Mouse (Mus musculus): ENCODE data around the gene Bag6.

Gene Bag6

DNA sequence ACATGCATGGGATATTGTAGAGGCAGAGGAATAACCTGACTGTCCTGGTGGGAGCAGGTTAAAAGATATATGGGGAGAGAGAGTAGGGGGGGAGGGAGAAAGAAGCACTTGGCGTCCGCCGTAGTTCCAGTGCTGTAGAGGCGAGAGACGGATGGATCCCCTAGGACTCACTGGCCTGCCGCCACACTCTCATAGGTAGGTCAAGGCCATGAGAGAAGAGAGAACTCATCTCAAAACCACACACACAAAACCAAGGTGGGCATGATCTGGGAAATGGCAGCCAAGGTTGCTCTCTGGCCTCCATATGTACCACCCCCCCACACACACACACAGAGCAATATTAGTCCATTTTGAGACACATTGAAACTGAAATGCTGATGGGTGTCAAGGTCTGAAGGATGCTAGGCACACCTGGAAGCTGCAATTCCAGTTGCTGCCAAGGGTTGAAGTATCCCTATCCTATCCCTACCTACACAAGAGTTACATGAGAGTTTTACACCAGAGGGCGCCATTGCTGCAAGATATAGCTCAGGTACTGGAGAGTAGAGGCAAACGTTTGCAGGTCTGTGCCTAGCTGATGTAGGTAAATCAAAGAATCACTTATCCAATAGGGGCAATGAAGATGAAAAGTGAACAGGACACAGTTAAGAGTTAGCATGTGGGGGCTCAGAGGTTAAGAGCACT is 31.5 kb downstream of the Bag6 start:
- DNase-seq (ENCODE audit: low spot score in 2 of 2): peak in 1 of 2 experiments; percentile 54

DNA sequence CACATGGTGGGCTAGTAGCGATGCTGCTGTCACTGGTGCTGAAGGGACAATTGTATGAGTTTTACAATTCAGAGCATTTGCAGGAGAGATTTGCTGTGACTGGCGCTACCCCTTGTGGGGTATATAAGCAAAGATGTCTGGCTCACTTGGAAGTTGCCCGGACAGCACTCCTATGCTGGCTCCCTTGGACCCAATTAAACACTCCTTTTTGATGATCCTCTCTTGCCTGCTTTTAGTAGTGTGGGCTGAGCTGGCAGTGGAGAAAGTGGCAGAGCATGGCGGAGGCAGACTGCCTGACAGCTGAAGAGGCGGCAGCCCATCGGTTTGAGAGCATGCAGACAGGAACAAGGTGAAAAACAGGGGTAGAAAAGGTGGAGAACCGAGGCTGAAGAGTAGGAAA is 32.8 kb downstream of the Bag6 start:
- DNase-seq (ENCODE audit: low spot score in 2 of 2): no peak

DNA sequence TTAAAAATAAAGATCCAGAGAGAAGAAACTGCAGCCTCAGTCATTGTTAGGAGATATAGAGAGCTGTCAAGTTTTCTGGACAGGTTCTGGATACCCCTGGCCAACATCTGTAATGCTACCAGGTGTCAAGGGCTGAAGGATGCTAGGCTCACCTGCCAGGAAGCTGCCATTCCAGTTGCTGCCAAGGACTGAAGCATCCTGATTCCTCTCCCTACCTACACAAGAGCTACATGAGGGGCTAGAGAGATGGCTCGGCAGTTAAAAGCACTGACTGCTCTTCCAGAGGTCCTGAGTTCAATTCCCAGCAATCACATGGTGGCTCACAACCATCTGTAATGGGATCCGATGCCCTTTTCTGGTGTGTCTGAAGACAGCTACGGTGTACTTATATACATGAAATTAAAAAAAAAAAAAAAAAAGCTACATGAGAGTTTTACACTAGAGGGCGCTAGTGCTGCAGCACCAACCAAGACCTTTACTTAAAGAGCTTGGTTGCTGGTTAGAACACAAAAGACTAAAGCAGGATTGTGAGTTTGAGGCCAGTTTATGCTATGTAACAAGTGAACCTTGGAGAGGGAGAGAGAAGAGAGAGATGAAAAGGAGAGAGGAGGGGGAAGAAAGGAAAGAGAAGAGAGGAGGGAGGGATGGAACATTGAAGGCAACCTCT is 33.7 kb downstream of the Bag6 start:
- no peak for DNase-seq (ENCODE audit: low spot score in 2 of 2)

DNA sequence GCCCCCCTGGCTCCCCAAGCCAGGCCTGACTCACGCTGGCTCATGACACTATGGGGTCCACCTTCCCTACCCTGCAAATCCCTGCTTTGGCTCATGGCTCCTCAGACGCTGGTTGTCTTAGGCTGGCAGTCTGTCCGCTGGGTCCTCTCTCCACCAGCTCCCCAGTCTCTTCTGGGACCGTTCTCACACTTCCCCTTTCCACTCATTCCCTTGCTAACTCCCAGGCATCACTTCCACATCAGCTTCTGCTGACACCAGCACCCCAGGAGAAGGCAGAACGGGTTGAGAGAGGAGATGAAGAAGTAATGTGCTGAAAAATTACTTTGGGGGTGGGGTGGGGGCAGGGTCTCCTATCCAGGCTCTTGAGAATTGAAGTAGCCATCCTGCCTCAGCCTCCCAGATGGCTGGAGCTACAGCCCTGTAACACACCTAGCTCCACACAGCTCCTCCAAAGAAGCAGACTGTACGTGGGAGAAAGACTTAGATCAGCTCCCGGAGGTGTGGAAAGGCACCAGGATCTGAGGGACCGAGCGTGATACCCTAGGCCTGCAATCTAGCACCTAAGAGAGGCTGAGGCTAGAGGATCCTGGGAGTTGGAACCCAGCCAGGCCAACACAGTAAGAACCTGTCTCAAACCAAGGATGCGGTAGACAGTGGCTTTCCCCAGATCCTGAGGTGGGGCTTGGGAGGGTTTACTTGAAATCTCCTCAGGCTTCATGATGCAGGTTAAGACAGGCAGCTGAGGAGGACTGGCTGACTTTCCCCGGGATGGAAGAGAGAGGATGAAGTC is 37.7 kb downstream of the Bag6 start:
- peak in 1 of 2 experiments; percentile 57 for DNase-seq (ENCODE audit: low spot score in 2 of 2)

DNA sequence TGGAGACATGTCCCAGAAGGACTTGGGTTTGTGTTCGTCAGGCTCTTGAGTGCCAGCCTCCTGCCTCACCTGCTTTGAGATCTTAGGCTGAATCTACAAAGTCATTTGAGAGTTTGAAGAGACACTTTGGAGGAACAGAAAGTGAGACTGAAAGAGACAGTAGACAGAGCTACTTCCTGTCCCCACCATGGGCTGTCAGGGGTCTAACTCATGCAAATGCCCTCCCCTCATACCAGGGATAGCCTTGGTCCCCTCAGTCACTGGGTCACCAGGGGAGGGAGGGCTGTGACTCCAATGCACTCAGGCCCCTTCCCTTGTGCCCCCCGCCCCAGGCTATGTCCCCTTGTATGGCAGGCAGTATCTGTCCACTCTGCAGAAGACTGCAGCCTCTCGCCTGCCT is 38.4 kb downstream of the Bag6 start:
- DNase-seq (ENCODE audit: low spot score in 2 of 2): no peak

DNA sequence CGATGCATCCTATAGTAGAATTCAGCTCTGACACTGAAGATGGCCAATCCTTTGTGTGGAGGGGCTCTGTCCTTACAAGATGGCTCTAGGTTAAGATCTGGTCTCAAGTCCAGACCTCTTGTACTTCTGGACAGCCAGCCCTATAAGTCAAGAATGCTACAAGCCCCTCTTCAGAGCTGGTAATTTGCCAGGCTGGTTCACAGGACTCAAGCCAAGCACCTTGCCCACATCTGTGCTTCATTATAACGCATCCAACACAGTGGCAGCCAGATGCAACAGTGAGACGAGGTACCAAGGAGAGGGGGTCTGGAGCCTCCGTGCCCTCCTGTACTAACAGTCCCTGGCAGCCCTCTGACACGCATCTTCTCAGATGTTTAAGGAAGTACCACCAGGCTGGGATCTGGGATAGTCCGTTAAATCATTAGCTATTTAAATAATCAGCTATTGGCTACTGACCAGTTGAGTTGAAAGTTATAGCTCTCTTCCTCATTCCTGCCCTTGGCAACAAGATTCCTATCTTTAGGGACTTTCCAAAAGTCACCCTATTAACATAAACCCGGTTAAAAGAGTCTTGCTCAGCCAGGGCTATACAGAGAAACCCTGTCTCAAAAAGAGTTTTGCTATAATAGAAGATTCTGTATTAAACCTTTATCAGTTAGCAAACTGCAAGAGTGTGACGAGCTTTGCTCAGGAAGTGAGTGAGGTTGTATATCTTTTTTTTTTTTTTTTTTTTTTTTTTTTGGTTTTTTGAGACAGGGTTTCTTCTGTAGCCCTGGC is 39.4 kb downstream of the Bag6 start:
- no peak for DNase-seq (ENCODE audit: low spot score in 2 of 2)

DNA sequence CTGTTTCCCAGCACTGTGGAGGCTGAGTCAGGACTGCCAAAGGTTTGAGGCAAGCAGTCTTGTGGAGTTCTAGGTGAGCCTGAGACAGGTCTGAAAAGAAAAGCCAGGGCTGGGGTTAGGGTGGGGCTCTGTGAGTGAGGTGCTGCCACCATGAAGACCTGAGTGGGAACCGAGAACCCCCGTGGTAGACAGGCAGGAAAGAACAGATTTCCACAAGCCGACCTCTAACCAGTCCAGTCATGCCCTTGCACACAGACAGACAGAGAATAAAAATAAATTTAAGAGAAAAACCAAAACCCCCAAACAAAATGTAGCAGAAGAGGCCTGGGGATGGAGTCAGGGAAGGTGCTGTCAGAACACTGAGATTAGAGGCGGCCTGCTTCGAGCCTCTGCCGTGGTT is 40.4 kb downstream of the Bag6 start:
- DNase-seq (ENCODE audit: low spot score in 2 of 2): no peak

DNA sequence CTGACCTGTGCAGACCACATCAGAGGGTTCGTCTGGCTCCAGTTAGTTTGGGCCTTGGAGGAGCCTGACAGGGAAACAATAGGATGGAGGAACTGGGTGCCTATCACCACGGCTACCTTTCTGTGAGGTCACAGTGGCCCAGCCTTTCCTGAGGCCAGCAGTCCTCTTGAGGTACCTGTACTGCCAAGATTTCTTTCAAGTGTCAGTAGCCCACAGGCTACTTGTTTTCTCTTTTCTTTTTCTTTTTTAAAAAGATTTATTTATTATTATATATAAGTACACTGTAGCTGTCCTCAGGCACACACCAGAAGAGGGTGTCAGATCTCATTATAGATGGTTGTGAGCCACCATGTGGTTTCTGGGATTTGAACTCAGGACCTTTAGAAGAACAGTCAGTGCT is 41.0 kb downstream of the Bag6 start, which contains the start of gene Aif1:
TSS of gene Aif1 (minus strand) at position 101 of the 400 bp plus-strand sequence.
- no peak for DNase-seq (ENCODE audit: low spot score in 2 of 2)

DNA sequence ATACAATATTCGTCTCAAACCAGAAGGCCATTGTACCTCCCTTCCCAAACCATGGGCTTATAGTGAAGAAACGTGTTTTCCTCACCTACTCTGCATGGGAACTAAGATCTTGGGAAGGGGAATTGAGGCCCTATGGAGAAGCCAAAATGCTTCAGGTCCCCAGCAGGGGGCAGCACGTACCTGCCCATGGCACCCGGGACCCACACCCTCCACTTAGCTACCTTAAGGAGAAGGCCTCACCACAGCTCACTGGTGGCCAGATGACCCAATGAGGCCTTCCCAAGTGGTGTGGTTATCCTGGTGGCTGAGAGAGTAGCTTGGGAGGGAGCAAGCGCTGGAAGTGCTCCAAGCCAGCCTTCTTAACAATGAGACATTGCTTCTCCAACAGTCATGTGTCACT is 43.5 kb downstream of the Bag6 start:
- no peak for DNase-seq (ENCODE audit: low spot score in 2 of 2)

DNA sequence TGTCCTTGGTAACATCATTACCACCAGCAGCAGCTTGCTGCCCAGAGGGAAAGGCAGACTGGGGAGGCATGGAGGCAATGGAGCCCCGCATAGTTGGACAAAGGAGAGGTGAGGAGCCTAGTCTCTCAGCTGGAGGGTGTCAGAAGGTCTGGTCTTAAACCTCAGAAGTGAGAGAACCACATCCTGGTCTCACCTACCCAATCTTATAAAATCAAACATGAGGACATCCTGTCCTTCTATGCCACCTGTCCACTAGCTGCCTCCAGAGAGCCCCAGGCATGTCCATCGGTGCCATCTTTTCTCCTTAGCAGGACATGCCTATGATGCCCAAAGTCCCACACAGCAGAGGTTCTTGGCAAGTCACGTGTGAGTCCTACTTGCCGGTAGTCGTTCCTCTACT is 45.1 kb downstream of the Bag6 start:
- no peak for DNase-seq (ENCODE audit: low spot score in 2 of 2)

DNA sequence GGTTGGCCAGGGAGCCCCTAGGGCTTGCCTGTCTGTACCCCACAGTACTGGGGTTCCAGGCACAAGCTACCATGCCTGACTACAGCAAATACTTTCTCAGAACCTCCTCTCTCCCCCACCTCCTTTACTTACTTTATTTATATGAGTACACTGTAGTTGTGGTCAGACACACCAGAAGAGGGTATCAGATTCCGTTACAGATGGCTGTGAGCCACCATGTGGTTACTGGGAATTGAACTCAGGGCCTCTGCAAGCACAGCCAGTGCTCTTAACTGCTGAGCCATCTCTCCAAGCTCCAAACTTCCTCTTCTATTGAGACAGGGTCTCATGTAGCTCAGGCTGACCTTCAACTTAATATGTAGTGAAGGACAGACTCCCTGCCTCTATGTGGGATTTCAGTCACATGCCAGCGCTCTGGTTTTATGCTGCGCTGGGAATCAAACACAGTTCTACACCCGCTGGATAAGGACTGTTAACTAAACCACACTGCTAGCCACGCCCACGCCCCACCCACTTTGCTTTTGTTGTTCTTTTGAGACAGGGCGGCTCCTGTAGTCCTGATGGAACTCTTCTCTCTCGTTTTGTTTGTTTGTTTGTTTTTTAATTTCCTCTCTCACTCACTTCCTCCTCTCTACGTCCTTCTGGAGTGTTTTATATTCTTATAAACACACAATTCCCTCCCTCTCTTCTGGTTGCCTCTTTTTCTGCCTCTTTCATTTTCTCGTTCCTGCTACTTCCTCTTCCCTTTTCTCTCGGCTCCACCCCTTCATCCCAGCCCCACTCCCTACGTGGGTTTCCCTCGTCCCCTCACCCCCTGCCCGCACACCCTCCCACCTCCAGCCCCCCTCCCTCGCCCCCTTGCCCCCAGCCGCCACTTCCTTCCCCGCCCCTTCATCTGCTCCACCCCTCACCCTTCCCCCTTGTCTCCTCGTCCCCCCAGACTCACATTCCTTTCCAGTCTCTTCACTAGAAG is 50.9 kb downstream of the Bag6 start:
- DNase-seq (ENCODE audit: low spot score in 2 of 2): no peak

DNA sequence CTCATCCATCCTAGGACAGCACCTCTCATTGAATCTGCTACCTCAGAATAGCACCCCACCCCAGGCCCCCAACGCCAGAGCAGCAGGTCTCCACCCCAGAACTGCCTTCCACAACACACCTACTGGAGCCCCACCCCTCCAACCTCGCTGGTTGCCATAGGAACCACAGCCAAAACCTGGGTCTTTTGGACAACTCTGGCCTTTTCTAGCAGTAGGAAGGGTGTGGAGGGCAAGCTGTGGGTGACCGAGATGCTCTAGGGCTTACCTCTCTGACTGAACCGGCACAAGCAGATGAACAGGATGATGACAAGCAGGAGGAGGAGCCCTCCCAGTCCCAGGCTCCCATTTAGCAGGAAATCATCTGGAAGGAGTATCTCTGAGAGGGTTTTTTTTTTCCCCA is 51.7 kb downstream of the Bag6 start:
- no peak for DNase-seq (ENCODE audit: low spot score in 2 of 2)

DNA sequence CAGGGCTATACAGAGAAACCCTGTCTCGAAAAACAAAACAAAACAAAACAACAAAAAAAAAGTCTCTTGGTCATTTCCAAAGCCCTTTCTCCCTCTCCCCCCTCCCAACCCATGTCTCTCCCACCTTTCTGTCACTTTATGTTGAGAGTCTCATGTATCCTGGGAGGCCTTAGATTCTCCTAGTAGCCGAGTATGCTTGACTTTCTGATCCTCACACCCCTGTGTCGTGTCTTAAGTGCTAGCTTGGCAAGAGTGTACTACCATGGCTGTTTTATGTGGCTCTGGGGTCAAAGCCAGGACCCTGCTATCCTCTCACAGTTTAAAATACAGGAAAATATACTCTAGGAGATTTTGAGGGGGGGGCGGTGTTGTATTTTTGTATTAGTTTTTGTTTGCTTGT is 52.4 kb downstream of the Bag6 start:
- DNase-seq (ENCODE audit: low spot score in 2 of 2): no peak

DNA sequence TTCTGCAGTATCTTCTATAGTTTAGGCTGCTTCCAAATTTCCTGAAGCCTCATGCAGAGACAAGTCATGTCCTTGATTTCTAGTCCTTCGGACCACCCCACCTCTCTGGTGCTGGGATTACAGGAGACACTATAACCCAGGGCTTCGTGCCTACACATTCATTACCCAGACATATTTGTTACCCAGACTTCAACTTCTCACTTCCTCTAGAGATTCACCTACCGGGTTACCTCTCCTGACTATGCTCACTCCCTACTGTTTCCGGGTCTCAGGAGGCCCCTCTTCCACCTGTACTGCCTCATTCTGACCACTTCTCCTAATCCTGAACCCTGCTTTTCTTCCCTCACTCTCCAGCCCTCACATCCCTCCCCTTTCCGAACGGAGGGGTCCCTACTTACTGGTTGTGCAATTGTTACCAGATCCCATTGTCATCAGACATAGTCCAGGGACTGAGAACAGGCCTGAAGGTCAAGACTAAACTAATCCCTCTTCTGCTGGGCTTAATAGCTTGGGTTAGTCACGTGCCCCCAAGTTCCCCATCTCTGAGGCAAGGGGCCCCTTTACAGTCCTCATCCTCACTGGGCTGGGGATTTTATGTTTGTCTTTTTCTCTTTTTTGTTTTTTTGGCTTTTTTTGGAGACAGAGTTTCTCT is 53.1 kb downstream of the Bag6 start, which contains the start of gene Lst1:
TSS of gene Lst1 (minus strand) at position 481 of the 652 bp plus-strand sequence.
- no peak for DNase-seq (ENCODE audit: low spot score in 2 of 2)

DNA sequence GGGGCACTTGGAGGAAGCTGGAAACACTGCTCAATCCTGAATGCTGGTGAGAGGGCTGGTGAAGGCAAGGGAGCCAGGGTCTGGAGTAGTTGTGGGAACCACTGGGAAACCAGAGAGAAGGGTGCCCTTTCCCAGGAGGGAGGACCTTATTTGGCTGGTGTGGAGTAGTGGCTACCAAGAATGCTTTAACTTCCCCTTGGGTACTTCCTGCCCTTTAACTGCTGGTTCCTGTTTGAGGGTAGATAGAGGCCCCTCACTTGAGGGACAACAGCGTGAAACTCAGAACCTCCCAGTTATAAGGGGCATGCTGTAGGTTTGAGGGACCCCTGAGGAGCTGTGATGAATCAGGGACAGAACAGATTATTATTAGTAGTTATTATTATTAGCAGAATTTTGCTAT is 54.2 kb downstream of the Bag6 start:
- DNase-seq (ENCODE audit: low spot score in 2 of 2): no peak

DNA sequence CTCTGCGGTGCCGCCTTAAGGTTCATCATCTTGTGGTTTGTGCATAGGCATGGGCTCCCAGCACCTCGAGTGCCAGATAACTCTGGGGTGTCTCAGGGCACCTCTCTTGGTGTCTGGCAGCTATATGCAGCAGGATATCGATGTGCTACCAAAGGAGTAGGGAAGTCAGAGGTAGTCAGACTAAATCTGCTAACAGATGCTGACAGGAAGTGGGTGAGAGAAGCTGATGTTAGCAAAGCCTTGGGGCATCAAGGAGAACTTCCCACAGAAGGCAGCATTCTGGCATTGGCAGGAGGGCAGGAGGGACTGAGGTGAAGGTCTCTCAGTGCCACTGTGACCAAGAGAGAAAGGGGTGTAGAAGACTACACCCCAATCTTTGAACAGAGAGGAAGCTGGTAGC is 55.1 kb downstream of the Bag6 start:
- no peak for DNase-seq (ENCODE audit: low spot score in 2 of 2)

DNA sequence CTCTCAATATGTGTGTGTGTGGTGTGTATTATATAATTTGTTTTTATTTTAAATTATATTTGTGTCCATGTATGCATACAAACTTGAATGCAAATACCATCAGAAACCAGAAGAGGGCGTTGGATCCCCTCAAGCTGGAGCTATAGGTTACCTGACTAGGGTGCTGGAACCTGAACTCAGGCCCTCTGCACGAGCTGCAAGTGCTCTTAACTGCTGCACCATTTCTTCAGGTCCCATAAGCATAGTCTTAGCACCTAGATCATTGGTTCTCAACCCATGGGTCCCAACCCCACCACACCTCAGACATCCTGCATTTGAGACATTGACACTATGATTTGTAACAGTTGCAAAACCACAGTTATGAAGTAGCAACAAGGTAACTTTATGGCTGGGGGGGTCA is 56.7 kb downstream of the Bag6 start:
- no peak for DNase-seq (ENCODE audit: low spot score in 2 of 2)

DNA sequence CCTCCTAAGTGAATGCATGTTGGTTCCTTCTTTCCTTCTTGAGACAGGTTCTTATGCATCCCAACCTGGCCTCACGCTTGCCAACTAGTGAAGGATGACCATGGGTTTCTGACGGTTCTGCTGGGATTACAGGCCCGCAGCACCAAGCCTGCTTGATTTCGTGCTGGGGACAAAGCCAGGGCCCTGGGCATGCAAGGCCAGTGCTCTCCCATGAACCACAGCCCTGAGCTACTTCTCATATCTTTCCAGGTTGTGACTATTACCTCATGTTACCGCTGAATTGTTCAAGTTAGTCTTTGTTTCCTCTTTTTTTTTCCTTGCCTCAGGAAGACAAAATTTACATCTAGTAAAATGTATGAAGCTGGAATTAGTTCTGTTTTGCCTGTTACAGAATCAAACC is 57.9 kb downstream of the Bag6 start:
- no peak for DNase-seq (ENCODE audit: low spot score in 2 of 2)

DNA sequence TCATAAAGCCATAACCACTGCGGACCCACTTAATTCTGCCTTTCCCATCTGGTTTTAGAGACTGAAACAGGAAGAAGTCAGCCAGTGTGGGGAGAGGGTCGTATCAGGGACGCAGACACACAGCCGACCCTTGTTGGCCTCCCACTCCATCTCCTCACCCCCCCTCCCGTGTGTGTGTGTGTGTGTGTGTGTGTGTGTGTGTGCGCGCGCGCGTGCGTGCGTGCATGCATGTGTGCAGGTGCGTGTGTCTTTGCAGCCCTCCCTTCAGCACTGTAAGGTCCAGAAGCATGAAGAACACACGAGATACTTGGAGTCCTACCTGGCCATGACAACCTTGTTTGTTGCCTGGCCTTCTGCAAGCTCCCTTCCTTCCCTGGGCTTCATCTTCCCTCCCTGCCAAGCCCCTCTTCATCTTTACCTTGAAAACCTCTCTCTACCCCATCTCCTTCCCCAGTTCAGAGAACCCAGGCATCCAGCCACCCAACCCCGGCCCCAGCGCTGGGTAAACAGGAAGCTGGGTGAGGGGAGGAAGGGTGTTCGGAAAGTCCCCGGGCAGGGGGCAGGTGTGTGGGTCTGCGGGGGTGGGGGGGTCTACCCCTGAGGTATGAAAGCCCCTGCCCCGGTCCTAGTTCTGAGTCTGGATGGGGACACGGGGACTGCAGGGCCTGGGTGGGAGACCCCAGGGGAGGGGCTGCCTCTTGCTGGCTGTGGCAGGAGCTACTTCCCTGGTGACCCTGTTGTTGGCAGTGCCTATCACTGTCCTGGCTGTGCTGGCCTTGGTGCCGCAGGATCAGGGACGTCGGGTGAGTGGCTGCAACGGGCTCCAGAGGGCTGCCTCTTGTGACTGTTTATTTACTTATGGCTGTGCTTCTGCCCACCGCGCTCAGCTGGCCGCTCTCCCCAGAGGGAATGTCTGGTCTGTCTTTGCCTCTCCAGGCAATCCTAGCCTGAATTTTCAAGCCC is 59.2 kb downstream of the Bag6 start, which contains the start of gene Ltb:
TSS of gene Ltb (plus strand) at position 559 of the 963 bp plus-strand sequence.
- DNase-seq (ENCODE audit: low spot score in 2 of 2): no peak
